Comparison of ENCODE assay signal across 9 mouse cellular contexts in genomic region chr5:100643991-100644535, GRCm38 (mm10). TPM values are rescaled to one million over a fixed set of nuclear protein-coding genes. Genes with fewer than 3 reads are reported as not detected.
DNase-seq lines count a peak whose midpoint lies in the region; ATAC-seq lines count a peak whose summit lies in the region.
"Had no signal": no experiment of that assay in that cellular context is flagged by ENCODE, and none has a peak within 500 bp of the region (broad histone marks: within the 10 kb centered on the region; RNA-seq: fewer than 3 reads in every experiment).

No protein-coding gene starts in this region.

- no peaks in the 10 kb centered on the region for H3K27me3 ChIP-seq in intestine, embryonic 15.5 days (replicated peaks)
- no peaks in the 10 kb centered on the region for H3K27me3 ChIP-seq in midbrain, embryonic 13.5 days
- H3K27me3 ChIP-seq in hindbrain, embryonic 11.5 days (ENCODE audit: control insufficient read depth, insufficient read depth, low read length): no peaks in the 10 kb centered on the region

- H3K4me3 ChIP-seq in intestine, embryonic 15.5 days (replicated peaks): no peak overlapping the region
- no peak overlapping the region for H3K4me3 ChIP-seq in midbrain, embryonic 13.5 days (replicated peaks)
- no peak overlapping the region for H3K4me3 ChIP-seq in hindbrain, embryonic 11.5 days (ENCODE audit: low read depth, low read length)
- H3K4me3 ChIP-seq: myocyte had no signal

- 0 out of 2 replicates have a peak, but pooled peaks cover 14% of the 10 kb centered on the region for H3K4me1 ChIP-seq in intestine, embryonic 15.5 days (replicated peaks)
- H3K4me1 ChIP-seq in midbrain, embryonic 13.5 days (replicated peaks): no peaks in the 10 kb centered on the region
- H3K4me1 ChIP-seq in hindbrain, embryonic 11.5 days (replicated peaks; ENCODE audit: control insufficient read depth, insufficient read depth, low read length): no peaks in the 10 kb centered on the region

- no peaks in the 10 kb centered on the region for H3K36me3 ChIP-seq in intestine, embryonic 15.5 days
- no peaks in the 10 kb centered on the region for H3K36me3 ChIP-seq in midbrain, embryonic 13.5 days
- no peaks in the 10 kb centered on the region for H3K36me3 ChIP-seq in hindbrain, embryonic 11.5 days (ENCODE audit: control insufficient read depth, insufficient read depth, low read length)

- 36% methylated on average over 7 of the region's 7 CpGs for WGBS in intestine, embryonic 15.5 days
- WGBS in midbrain, embryonic 13.5 days: 81% methylated on average over 7 of the region's 7 CpGs
- WGBS in hindbrain, embryonic 11.5 days: 83% methylated on average over 7 of the region's 7 CpGs

- no peak overlapping the region for H3K9ac ChIP-seq in intestine, embryonic 15.5 days
- H3K9ac ChIP-seq in midbrain, embryonic 13.5 days (replicated peaks): no peak overlapping the region
- no peak overlapping the region for H3K9ac ChIP-seq in hindbrain, embryonic 11.5 days (ENCODE audit: low read depth, low read length)

- DNase-seq in CD4-positive, CD25-positive, alpha-beta regulatory T cell, adult 2 months (ENCODE audit: low read depth, low spot score): peak; percentile 63
- DNase-seq in lung, postnatal 36 days: peak; percentile 66
- no peak for DNase-seq in right cerebral cortex, postnatal 10 days (ENCODE audit: low spot score in 2 of 2)
- DNase-seq in hindbrain, embryonic 11.5 days (ENCODE audit: low spot score): no peak
- DNase-seq in T-cell, adult 2 months (ENCODE audit: low spot score): no peak

- peak; percentile 32 for ATAC-seq in activated CD4-positive, CD25-positive, alpha-beta regulatory T cell, adult 4 months
- ATAC-seq in intestine, embryonic 15.5 days: peak; percentile 82
- no peak for ATAC-seq in midbrain, embryonic 13.5 days
- no peak for ATAC-seq in hindbrain, embryonic 11.5 days (ENCODE audit: low FRiP score)

- H3K27ac ChIP-seq in intestine, embryonic 15.5 days: peak overlapping the region; percentile 72
- H3K27ac ChIP-seq in midbrain, embryonic 13.5 days: no peak overlapping the region
- H3K27ac ChIP-seq in hindbrain, embryonic 11.5 days (ENCODE audit: low read depth, low read length): no peak overlapping the region

- H3K9me3 ChIP-seq in intestine, embryonic 15.5 days: no peaks in the 10 kb centered on the region
- no peaks in the 10 kb centered on the region for H3K9me3 ChIP-seq in midbrain, embryonic 13.5 days
- no peaks in the 10 kb centered on the region for H3K9me3 ChIP-seq in hindbrain, embryonic 11.5 days (ENCODE audit: control insufficient read depth, low read length)

- H3K4me2 ChIP-seq in intestine, embryonic 15.5 days (replicated peaks): peak overlapping the region; percentile 28; the same call in 1 of the 2 replicates
- no peak overlapping the region for H3K4me2 ChIP-seq in midbrain, embryonic 13.5 days (replicated peaks)
- H3K4me2 ChIP-seq in hindbrain, embryonic 11.5 days (replicated peaks; ENCODE audit: low read depth, low read length): no peak overlapping the region

RNA-seq across cellular contexts. Expression of gene Coq2, which starts 30.9 kb away (rescaled TPM):
- 1 to 10 TPM; 8.2 to 9.2 TPM for polyA plus RNA-seq in activated CD4-positive, CD25-positive, alpha-beta regulatory T cell, adult 4 months (2017; shearing (Covaris generic))
- polyA plus RNA-seq in intestine, embryonic 15.5 days (2015; fragmentation: Nextera tagmentation; extraction: Ambion mirVana): 67.6 and 70.5 TPM in 2 replicates
- 37.8 and 47.9 TPM in 2 replicates for polyA plus RNA-seq in midbrain, embryonic 13.5 days (2015; fragmentation: Nextera tagmentation; extraction: Ambion mirVana)
- polyA plus RNA-seq in hindbrain, embryonic 11.5 days (2014; fragmentation: Nextera tagmentation; extraction: Ambion mirVana): 48.4 and 55.5 TPM in 2 replicates

Comparison
In these comparisons a context has a peak if more than half of its experiments do, and no peak if none do; other contexts are left out.
1. DNase-seq: peak in CD4-positive, CD25-positive, alpha-beta regulatory T cell, adult 2 months (single experiment) and lung, postnatal 36 days (single experiment); none in right cerebral cortex, postnatal 10 days (0 of 2), hindbrain, embryonic 11.5 days (single experiment) and T-cell, adult 2 months (single experiment).
2. ATAC-seq: peak in activated CD4-positive, CD25-positive, alpha-beta regulatory T cell, adult 4 months (single experiment) and intestine, embryonic 15.5 days (single experiment); none in midbrain, embryonic 13.5 days (single experiment) and hindbrain, embryonic 11.5 days (single experiment).